ENCODE assay signal across 20 mouse cellular contexts in genomic region chr9:9769659-9770058, GRCm38 (mm10).
DNase-seq lines count a peak whose midpoint lies in the region; ATAC-seq and TF ChIP-seq lines count a peak whose summit lies in the region.
"Had no signal": no experiment of that assay in that cellular context is flagged by ENCODE, and none has a peak within 500 bp of the region (broad histone marks: within the 10 kb centered on the region; RNA-seq: fewer than 3 reads in every experiment).

No protein-coding gene starts in this region.

- TF ChIP-seq CTCF in brain, embryonic 14.5 days (IDR thresholded peaks at IDR 0.05; ENCODE audit: borderline replicate concordance, extremely low read depth, insufficient read depth, insufficient read length), result no peak

- no peak for TF ChIP-seq POLR2A in brain, embryonic 14.5 days (IDR thresholded peaks at IDR 0.05; ENCODE audit: borderline replicate concordance, extremely low read depth, insufficient read depth, insufficient read length, poor library complexity, severe bottlenecking)

- no peak overlapping the region for H3K4me2 ChIP-seq in neural tube, embryonic 14.5 days (ENCODE audit: low read depth, low read length)
- H3K4me2 ChIP-seq: embryonic facial prominence, embryonic 13.5 days; heart, embryonic 13.5 days; hindbrain, embryonic 12.5 days had no signal

- H3K27me3 ChIP-seq in neural tube, embryonic 14.5 days (ENCODE audit: control insufficient read depth, insufficient read depth, low read length), result no peaks in the 10 kb centered on the region
- H3K27me3 ChIP-seq: embryonic facial prominence, embryonic 13.5 days; heart, embryonic 13.5 days; hindbrain, embryonic 12.5 days had no signal

- peak; percentile 70; the same call in 1 of the 2 replicates for ATAC-seq in frontal cortex, adult (ENCODE audit: low TSS enrichment)
- 0 out of 2 replicates have a peak, but pooled peaks have one; percentile 28 for ATAC-seq in neural tube, embryonic 14.5 days (ENCODE audit: low read depth)
- ATAC-seq: hindbrain, embryonic 16.5 days; inflammation-experienced regulatory T-cells, adult 6 months; intestine, postnatal 0 days had no signal

- intact Hi-C loops in heart, postnatal 25 days (cut with DNase I), result no loop called here

- DNase-seq in frontal cortex, postnatal 25 days (ENCODE audit: low spot score in 2 of 2), result no peak
- peak; percentile 8 for DNase-seq in brain, adult 2 months (ENCODE audit: low read depth, low spot score)
- peak; percentile 75 for DNase-seq in brain, embryonic 14.5 days (ENCODE audit: low read depth)
- DNase-seq in heart, postnatal 25 days (ENCODE audit: low spot score), result no peak
- DNase-seq: adrenal gland, adult 2 months; adrenal gland, postnatal 25 days; cerebellum, adult 11-12 months; cerebellum, adult 9-11 months; cerebellum, postnatal 36 days; gastrocnemius, adult 2 months; gastrocnemius, postnatal 25 days; heart, postnatal 4 days had no signal

- H3K36me3 ChIP-seq in neural tube, embryonic 14.5 days (ENCODE audit: control insufficient read depth, insufficient read depth, low read length), result no peaks in the 10 kb centered on the region
- H3K36me3 ChIP-seq: embryonic facial prominence, embryonic 13.5 days; heart, embryonic 13.5 days; hindbrain, embryonic 12.5 days had no signal

- no peaks in the 10 kb centered on the region for H3K4me1 ChIP-seq in neural tube, embryonic 14.5 days (ENCODE audit: control insufficient read depth, insufficient read depth, low read length)
- H3K4me1 ChIP-seq: embryonic facial prominence, embryonic 13.5 days; heart, embryonic 13.5 days; hindbrain, embryonic 12.5 days had no signal

- no peak overlapping the region for H3K9ac ChIP-seq in neural tube, embryonic 14.5 days (replicated peaks; ENCODE audit: low read depth, low read length)
- H3K9ac ChIP-seq: embryonic facial prominence, embryonic 13.5 days; heart, embryonic 13.5 days; hindbrain, embryonic 12.5 days had no signal

- no peak overlapping the region for H3K4me3 ChIP-seq in neural tube, embryonic 14.5 days (ENCODE audit: low read depth, low read length)
- H3K4me3 ChIP-seq: embryonic facial prominence, embryonic 13.5 days; gastrocnemius, adult 2 months; heart, embryonic 13.5 days; hindbrain, embryonic 12.5 days had no signal

- H3K9me3 ChIP-seq in neural tube, embryonic 14.5 days (ENCODE audit: control insufficient read depth, low read length), result no peaks in the 10 kb centered on the region
- H3K9me3 ChIP-seq: embryonic facial prominence, embryonic 13.5 days; heart, embryonic 13.5 days; hindbrain, embryonic 12.5 days had no signal

- H3K27ac ChIP-seq in neural tube, embryonic 14.5 days (ENCODE audit: low read depth, low read length), result no peak overlapping the region
- H3K27ac ChIP-seq: embryonic facial prominence, embryonic 13.5 days; gastrocnemius, adult 2 months; heart, embryonic 13.5 days; hindbrain, embryonic 12.5 days had no signal

Comparison
In these comparisons a context has a peak if more than half of its experiments do, and no peak if none do; other contexts are left out.
1. DNase-seq: peak in brain, adult 2 months (single experiment) and brain, embryonic 14.5 days (single experiment); none in frontal cortex, postnatal 25 days (0 of 2) and heart, postnatal 25 days (single experiment).